Mouse (Mus musculus) 416B (cell line): Measurements from ENCODE around the gene Chil1.
A peak's percentile ranks its signal among the peaks of the same experiment; 100 is the strongest.

Experiments used
- DNase-seq: peaks from one replicate; pipeline ENCODE4 v3.0.0; 2011; ENCODE audit warnings: low read depth

The Chil1 gene

GRCm38 (mm10) chr1:134182025-134182424, at the start of gene Chil1:
TSS of gene Chil1 (plus strand) at chr1:134182176.
- DNase-seq, result no peak

GRCm38 (mm10) chr1:134133316-134133715, 48.7 kb upstream of the Chil1 start:
- no peak for DNase-seq

- no peak for DNase-seq
These were observed 45.6 kb upstream of the Chil1 start for GRCm38 (mm10) chr1:134136351-134136750.

GRCm38 (mm10) chr1:134138424-134138823, 43.6 kb upstream of the Chil1 start:
- no peak for DNase-seq

GRCm38 (mm10) chr1:134142363-134142794, 39.6 kb upstream of the Chil1 start:
- no peak for DNase-seq

- DNase-seq, result no peak
These were observed 35.9 kb upstream of the Chil1 start for GRCm38 (mm10) chr1:134146066-134146465.

- DNase-seq, result no peak
These were observed 31.9 kb upstream of the Chil1 start for GRCm38 (mm10) chr1:134150076-134150475.

GRCm38 (mm10) chr1:134150745-134151144, 31.2 kb upstream of the Chil1 start:
- no peak for DNase-seq

GRCm38 (mm10) chr1:134151655-134152412, 30.1 kb upstream of the Chil1 start:
- peak; percentile 81 for DNase-seq

- no peak for DNase-seq
These were observed 29.1 kb upstream of the Chil1 start for GRCm38 (mm10) chr1:134152626-134153590.

GRCm38 (mm10) chr1:134154121-134154520, 27.9 kb upstream of the Chil1 start:
- no peak for DNase-seq

GRCm38 (mm10) chr1:134154655-134155054, 27.3 kb upstream of the Chil1 start:
- DNase-seq, result peak; percentile 26

- no peak for DNase-seq
These were observed 21.6 kb upstream of the Chil1 start for GRCm38 (mm10) chr1:134160404-134160803.

GRCm38 (mm10) chr1:134161399-134161798, 20.6 kb upstream of the Chil1 start:
- no peak for DNase-seq

GRCm38 (mm10) chr1:134162510-134163225, 19.3 kb upstream of the Chil1 start:
- DNase-seq, result peak; percentile 42

GRCm38 (mm10) chr1:134163476-134163875, 18.5 kb upstream of the Chil1 start:
- DNase-seq, result no peak

- no peak for DNase-seq
These were observed 17.5 kb upstream of the Chil1 start for GRCm38 (mm10) chr1:134164454-134164853.

GRCm38 (mm10) chr1:134166547-134166946, 15.4 kb upstream of the Chil1 start:
- DNase-seq, result no peak

GRCm38 (mm10) chr1:134167416-134168305, 14.3 kb upstream of the Chil1 start:
- no peak for DNase-seq

- no peak for DNase-seq
These were observed 13.4 kb upstream of the Chil1 start for GRCm38 (mm10) chr1:134168567-134168966.
